Mouse (Mus musculus): Measurements from ENCODE around the gene Bag5. TPM values are rescaled to one million over a fixed set of nuclear protein-coding genes. Genes with fewer than 3 reads are reported as not detected.
"Not testable (repeated sequence)": the region's sequence is repeated elsewhere in the genome, so short reads cannot be mapped to it uniquely, and the experiment has no call there.

Gene Bag5
- polyA plus RNA-seq, 2 experiments, result 9.8 to 15.2 TPM

DNA sequence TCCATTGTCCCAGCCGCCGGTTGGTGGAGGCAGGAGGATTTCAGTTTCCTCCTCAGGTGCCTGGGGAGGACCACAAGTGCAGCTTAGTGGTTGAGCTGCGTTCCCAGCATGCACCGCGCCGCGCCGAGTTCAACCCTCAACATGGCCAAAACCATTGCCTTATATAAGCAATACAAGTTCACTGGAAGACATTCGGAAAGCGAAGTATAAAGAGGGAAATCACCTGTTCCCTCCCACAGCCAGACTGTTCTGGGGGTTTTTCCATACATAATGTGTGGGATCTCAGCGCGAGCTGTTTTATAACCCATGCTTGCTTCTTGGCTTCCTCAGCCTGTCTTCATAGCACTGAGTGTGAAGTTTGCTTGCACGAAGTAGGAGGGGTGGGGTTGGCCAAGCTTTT, 46.7 kb downstream of the Bag5 start:
- no peak overlapping the region for H3K27ac ChIP-seq
- H3K9ac ChIP-seq (replicated peaks), result no peak overlapping the region

DNA sequence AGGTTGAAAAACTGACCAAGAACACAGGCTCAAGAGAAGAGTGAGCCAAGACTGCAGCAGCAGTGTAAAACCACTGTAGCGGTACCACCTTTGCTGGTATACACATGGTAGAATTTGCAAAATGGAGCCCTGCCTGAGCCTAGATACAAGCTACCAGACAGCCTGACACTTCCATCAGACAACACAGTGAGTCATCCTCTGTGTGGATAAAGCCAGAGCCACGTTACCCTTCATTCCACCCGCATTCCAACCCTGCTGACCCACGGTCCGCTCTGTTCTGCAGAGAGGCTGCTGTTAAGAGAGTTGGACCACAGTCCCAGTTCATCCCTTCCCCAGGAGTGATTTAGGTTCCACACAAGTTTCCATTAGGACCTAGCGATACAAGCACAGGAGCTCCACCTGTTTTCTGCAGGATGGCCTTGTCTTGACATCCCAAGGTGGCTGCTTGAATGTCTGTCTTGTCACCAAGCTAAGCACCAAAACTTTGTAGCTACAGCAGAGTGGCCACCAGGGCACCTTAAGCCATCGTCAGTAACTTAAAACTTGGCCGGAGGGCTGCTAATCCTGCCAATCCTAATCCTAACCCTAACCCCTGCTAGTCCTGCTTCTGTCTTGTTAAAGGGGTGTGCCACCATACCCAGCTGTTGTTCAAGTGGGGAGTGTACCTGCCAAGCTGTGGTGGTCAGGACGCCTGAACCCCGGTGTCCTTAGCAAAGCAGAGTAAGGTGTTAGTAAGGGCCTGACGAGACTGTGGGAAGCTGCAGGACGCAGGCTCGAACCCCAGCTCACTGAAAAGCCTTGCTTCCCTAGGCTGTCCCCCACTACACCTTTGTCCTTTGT, 47.8 kb downstream of the Bag5 start:
- Histone ChIP-seq H3K4me3 (ENCODE audit: insufficient read depth in 1 of 2, low read depth in 2 of 2, low read length in 2 of 2) (no peak overlapping the region), H3K9ac (replicated peaks) (no peak overlapping the region), H3K4me2 (ENCODE audit: low read depth) (no peak overlapping the region), H3K27ac (no peak overlapping the region), H3K9me3 (ENCODE audit: control insufficient read depth, low read length) (no peaks in the 10 kb centered on the region), H3K4me1 (replicated peaks; ENCODE audit: control insufficient read depth in 2 of 2, insufficient read depth in 2 of 2, low read length in 1 of 2) (0 out of 4 replicates have a peak, but pooled peaks cover 0 to 5% of the 10 kb centered on the region in 2 experiments), H3K36me3 (replicated peaks; ENCODE audit: control insufficient read depth, insufficient read depth, low read depth) (no peaks in the 10 kb centered on the region), H3K27me3 (ENCODE audit: control insufficient read depth, insufficient read depth, low read length) (peaks cover 11% of the 10 kb centered on the region)
- WGBS (ENCODE audit: insufficient replicate concordance), result 86% methylated on average over 13 of the region's 13 CpGs
- TF ChIP-seq CTCF (IDR thresholded peaks at IDR 0.05; ENCODE audit: low read depth) (no peak), EP300 (IDR thresholded peaks at IDR 0.05; ENCODE audit: low read depth) (no peak)
- ATAC-seq (ENCODE audit: insufficient read depth) (no peak), DNase-seq (ENCODE audit: low read depth in 3 of 3, low spot score in 3 of 3) (no peak)

More for the DNA sequence above, 46.7 kb downstream of the Bag5 start:
- 72% methylated on average over 13 of the region's 13 CpGs for WGBS (ENCODE audit: insufficient replicate concordance)
- no peak for DNase-seq (ENCODE audit: low read depth in 3 of 3, low spot score in 3 of 3)
- Histone ChIP-seq H3K4me2 (ENCODE audit: low read depth) (no peak overlapping the region), H3K4me1 (replicated peaks; ENCODE audit: control insufficient read depth in 2 of 2, insufficient read depth in 2 of 2, low read length in 1 of 2) (0 out of 4 replicates have a peak, but pooled peaks cover 0 to 5% of the 10 kb centered on the region in 2 experiments), H3K9me3 (ENCODE audit: control insufficient read depth, low read length) (no peaks in the 10 kb centered on the region), H3K36me3 (replicated peaks; ENCODE audit: control insufficient read depth, insufficient read depth, low read depth) (no peaks in the 10 kb centered on the region), H3K27me3 (ENCODE audit: control insufficient read depth, insufficient read depth, low read length) (peaks cover 22% of the 10 kb centered on the region), H3K4me3 (ENCODE audit: insufficient read depth in 1 of 2, low read depth in 2 of 2, low read length in 2 of 2) (no peak overlapping the region)
- no peak for ATAC-seq (ENCODE audit: insufficient read depth)
- TF ChIP-seq EP300 (IDR thresholded peaks at IDR 0.05; ENCODE audit: low read depth) (no peak), CTCF (IDR thresholded peaks at IDR 0.05; ENCODE audit: low read depth) (no peak)

DNA sequence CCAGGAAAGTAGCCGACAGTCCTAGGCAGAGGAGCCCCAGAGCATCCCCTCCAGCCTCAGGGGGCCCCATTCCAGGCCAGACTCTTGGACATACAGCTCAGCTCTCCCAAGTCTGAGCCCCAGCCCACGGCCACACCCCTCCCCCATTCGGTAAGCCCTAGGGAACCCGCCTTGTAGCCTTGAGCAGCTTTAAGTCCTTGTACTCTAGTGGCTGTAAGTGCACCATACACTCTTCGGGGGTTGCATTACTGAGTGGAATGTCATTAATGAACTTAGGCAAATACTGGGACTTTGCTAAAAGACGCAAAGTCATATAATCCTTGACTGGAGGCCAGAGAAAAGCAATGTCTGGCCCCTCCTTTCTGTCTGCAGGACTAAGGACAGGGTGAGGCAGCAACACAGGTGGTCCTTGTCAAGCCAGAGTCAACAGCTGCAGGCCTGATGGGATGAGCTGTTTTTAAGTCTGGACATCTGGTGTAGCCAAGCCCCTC, 48.9 kb downstream of the Bag5 start:
- TF ChIP-seq CTCF (IDR thresholded peaks at IDR 0.05; ENCODE audit: low read depth), result no peak
- no peak for TF ChIP-seq EP300 (IDR thresholded peaks at IDR 0.05; ENCODE audit: low read depth)
- Histone ChIP-seq H3K4me3 (ENCODE audit: insufficient read depth in 1 of 2, low read depth in 2 of 2, low read length in 2 of 2) (no peak overlapping the region), H3K27ac (no peak overlapping the region), H3K9me3 (ENCODE audit: control insufficient read depth, low read length) (no peaks in the 10 kb centered on the region), H3K4me2 (ENCODE audit: low read depth) (no peak overlapping the region), H3K27me3 (ENCODE audit: control insufficient read depth, insufficient read depth, low read length) (peaks cover under 1% of the 10 kb centered on the region; the same call in 1 of the 2 replicates), H3K4me1 (replicated peaks; ENCODE audit: control insufficient read depth in 2 of 2, insufficient read depth in 2 of 2, low read length in 1 of 2) (0 out of 4 replicates have a peak, but pooled peaks cover 0 to 5% of the 10 kb centered on the region in 2 experiments), H3K9ac (replicated peaks) (no peak overlapping the region), H3K36me3 (replicated peaks; ENCODE audit: control insufficient read depth, insufficient read depth, low read depth) (no peaks in the 10 kb centered on the region)
- WGBS (ENCODE audit: insufficient replicate concordance), result 67% methylated on average over 6 of the region's 6 CpGs
- no peak for ATAC-seq (ENCODE audit: insufficient read depth)
- DNase-seq (ENCODE audit: low read depth in 3 of 3, low spot score in 3 of 3), result no peak

DNA sequence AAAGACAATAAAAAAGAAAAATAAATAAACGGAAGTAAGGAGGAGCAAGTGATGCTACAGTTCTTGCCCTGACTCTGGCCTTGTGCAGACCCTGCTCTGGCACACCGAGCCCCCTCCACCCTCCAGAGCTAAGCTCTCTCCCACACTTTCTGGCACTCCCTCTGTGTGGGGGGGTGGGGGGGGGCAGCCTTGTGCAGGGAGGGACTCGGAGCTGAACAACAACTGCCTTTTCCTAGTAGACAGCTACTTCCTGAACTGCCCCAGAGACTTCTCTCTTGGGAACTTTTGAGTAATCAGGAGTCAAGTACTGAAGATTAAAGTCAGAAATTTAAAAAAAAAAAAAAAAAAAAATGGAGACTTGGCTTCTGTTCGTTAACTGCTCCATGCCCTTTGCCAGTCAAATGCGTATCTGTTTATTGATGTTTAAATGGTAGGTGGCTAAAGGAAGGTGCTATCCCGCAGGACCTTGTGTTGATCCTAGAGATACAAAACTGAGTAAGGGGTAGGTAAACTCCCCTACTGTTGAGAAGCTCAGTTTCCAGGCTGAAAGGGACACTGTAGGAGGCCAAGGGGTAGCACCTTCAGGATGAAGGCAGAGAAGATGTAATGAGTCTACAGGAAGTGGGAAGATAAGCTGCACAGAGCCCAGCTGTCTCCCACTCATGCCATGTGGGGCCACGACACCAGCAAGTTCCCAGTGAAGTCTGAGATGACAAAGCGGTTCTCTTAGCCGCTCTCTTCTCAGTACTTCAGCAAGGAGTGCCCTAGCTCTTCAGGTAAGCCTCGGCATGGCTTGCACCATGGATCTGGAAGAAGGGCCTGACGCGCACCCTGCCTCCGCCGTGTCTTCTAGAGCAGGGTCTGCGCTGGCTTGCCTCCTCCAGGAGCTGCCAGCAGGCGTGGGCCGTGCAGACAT, 49.6 kb downstream of the Bag5 start:
- TF ChIP-seq CTCF (IDR thresholded peaks at IDR 0.05; ENCODE audit: low read depth) (no peak), EP300 (IDR thresholded peaks at IDR 0.05; ENCODE audit: low read depth) (no peak)
- DNase-seq (ENCODE audit: low read depth in 3 of 3, low spot score in 3 of 3), result no peak
- Histone ChIP-seq H3K27ac (no peak overlapping the region), H3K4me3 (ENCODE audit: insufficient read depth in 1 of 2, low read depth in 2 of 2, low read length in 2 of 2) (no peak overlapping the region), H3K36me3 (replicated peaks; ENCODE audit: control insufficient read depth, insufficient read depth, low read depth) (no peaks in the 10 kb centered on the region), H3K9me3 (ENCODE audit: control insufficient read depth, low read length) (no peaks in the 10 kb centered on the region), H3K27me3 (ENCODE audit: control insufficient read depth, insufficient read depth, low read length) (no peaks in the 10 kb centered on the region), H3K9ac (replicated peaks) (no peak overlapping the region), H3K4me1 (replicated peaks; ENCODE audit: control insufficient read depth in 2 of 2, insufficient read depth in 2 of 2, low read length in 1 of 2) (0 out of 4 replicates have a peak, but pooled peaks cover 0 to 2% of the 10 kb centered on the region in 2 experiments), H3K4me2 (ENCODE audit: low read depth) (no peak overlapping the region)
- 69% methylated on average over 17 of the region's 17 CpGs for WGBS (ENCODE audit: insufficient replicate concordance)
- no peak for ATAC-seq (ENCODE audit: insufficient read depth)

DNA sequence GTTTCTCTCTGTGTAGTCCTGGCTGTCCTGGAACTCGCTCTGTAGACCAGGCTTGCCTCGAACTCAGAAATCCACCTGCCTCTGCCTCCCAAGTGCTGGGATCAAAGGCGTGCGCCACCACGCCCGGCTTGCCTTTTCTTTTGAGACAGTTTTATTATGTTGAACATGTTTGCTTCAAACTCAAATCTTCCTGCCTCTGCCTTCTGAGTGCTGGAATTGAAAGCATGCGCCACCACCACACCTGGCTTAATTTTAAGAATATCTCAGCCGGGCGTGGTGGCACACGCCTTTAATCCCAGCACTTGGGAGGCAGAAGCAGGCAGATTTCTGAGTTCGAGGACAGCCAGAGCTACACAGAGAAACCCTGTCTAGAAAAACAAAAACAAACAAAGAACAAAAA, 51.5 kb downstream of the Bag5 start:
- not testable (repeated sequence) for H3K9me3 ChIP-seq (ENCODE audit: control insufficient read depth, low read length); H3K4me1 ChIP-seq (replicated peaks; ENCODE audit: control insufficient read depth in 2 of 2, insufficient read depth in 2 of 2, low read length in 1 of 2); ATAC-seq (ENCODE audit: insufficient read depth); H3K27ac ChIP-seq; H3K27me3 ChIP-seq (ENCODE audit: control insufficient read depth, insufficient read depth, low read length); H3K36me3 ChIP-seq (replicated peaks; ENCODE audit: control insufficient read depth, insufficient read depth, low read depth); DNase-seq (ENCODE audit: low read depth in 3 of 3, low spot score in 3 of 3); H3K9ac ChIP-seq (replicated peaks); H3K4me2 ChIP-seq (ENCODE audit: low read depth); H3K4me3 ChIP-seq (ENCODE audit: insufficient read depth in 1 of 2, low read depth in 2 of 2, low read length in 2 of 2)
- WGBS (ENCODE audit: insufficient replicate concordance), result 87% methylated on average over 11 of the region's 11 CpGs

Data from liver, embryonic 14.5 days (tissue).